Mouse (Mus musculus): Measurements from ENCODE around the gene Ftcd. TPM values are rescaled to one million over a fixed set of nuclear protein-coding genes. Genes with fewer than 3 reads are reported as not detected.

Ftcd gene
- total RNA-seq, 2 experiments from 2014 or later = not detected

DNA sequence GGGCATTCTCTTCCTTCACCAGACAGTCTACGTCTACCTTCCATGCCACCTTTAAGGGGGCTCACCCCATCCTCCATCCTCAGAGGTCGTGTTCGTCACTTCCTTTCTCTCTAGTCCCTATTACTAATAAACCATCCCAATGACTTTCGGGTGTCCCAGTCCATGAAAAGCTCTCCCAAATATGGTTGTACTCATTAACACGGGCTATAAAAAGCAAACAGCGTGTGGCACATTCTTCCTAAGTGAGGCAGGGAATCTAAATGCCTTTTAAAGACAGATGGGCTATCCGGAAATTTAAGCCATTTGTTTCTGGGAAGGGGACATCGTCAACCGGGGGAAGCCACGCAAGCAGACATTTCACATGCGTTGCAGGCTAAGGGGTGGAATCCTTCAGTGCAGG is 14.7 kb downstream of the Ftcd start:
- ATAC-seq (replicated peaks; ENCODE audit: low FRiP score, low TSS enrichment, poor library complexity, severe bottlenecking) = no peak

DNA sequence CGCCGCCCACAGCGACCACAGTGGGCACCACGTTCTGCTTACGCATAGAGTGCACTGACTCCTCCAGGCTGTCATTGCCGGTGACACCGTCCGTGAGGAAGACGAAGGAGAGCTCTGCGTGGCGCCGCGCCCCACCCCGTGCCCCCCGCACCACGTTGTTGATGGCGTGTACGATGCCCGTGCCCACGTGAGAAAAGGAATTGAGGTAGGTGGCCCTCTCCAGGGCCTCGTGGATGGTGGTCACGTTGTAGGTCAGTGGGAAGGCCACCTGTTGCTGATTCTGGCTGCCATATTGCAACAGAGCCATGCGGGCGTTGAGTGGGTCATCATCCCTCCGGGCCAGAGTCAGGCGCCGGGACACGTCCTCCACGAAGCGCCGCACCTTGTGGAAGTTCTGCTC is 20.9 kb downstream of the Ftcd start:
- no peak for ATAC-seq (replicated peaks; ENCODE audit: low FRiP score, low TSS enrichment, poor library complexity, severe bottlenecking)

DNA sequence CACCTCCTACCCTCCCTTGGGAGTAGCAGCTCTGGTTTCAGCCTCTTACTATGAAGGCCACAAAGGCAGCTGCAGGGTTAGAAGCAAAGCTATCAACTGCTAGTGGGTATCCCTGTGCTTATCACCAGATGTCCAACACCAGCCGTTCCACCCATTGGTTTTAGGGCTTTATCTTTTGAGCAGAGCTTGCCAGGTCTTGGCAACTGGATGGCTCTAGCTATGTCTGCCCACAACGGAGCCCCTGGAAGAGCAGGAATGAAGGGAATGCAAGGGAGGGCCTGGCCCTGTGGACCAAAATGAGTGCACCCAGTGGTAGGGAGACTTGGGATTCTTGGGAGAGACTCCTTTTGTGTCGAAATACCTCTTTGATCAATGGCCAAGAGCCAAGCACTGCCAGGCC is 27.2 kb downstream of the Ftcd start:
- ATAC-seq (replicated peaks; ENCODE audit: low FRiP score, low TSS enrichment, poor library complexity, severe bottlenecking) = peak; percentile 84

DNA sequence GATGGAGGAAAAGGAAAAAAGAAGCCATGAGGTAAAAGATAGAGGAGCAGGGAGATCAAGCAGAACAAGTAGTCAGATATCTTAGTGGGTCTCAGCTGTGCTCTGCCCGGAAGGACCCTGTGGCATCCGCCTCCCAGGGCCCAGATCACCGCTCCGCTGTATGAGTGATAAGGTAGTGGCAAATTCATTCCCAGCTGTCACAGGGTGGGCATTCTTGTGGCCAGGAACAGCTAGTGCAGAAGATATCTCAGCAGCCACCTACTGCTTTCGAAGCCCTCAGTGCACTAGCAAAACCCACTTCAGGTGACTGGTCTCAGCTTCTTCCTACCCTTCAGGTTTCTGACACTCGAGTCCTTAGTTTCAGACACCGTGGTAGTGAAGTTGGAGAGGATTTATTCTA is 37.0 kb downstream of the Ftcd start:
- no peak for ATAC-seq (replicated peaks; ENCODE audit: low FRiP score, low TSS enrichment, poor library complexity, severe bottlenecking)

DNA sequence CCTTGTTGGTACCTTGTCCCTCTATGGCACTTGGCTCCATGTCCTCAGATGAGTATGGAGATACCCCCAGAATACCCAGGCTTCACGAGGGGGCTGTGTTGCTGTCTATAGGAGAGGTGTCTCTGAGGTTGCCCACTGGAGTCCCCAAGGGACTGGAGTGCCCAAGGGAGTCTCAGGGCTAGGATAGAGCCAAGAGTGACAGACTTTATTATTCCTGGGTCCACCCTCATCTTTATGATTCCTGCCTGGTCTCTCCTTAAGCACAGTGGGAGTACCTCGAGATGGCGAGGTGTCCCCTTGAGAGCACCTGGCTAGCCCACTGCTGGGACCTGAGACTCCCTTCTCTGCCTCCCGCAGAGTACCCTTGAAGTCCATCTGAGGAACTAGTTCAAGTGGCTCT is 47.0 kb downstream of the Ftcd start:
- no peak for ATAC-seq (replicated peaks; ENCODE audit: low FRiP score, low TSS enrichment, poor library complexity, severe bottlenecking)

DNA sequence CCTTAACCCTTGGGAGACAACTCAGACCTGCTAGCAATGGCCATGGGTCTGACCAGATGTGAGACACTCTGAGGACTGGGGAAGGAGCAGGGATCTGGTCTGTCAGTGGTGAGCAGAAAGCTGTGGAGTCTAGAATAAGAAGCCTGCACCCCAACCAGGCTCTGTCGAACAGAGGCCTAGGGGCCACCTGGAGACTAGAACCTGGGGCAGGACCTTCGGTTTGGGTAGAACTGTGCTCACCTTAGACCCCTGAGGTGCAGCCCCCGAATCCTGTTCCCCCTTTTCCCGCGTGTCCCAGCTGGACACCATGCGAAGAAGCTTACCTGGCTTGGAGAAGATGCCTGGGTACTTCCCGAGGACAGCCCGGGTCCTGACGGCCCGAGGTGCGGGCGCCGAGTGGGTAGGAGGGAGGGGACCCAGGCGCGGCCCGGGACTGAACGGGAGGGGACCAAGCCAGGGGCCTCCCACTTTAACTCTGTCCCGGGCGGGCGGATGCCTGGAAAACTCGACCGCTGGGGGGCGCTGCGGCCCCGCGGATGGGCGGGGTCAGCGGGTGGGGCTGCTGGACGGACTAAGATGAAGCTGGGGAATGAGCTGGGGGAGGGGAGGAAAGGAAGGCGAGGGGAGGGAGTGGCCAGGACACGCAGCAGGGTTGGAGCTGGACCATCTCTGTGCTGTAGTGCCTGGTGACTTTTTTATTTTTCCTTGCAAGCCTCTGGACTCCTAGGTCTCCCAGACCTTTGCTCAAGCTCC is 47.7 kb downstream of the Ftcd start, which contains the start of gene Col6a2:
Gene Col6a2, minus strand, starts transcription at position 703 of the 753 bp plus-strand sequence.
- ATAC-seq (replicated peaks; ENCODE audit: low FRiP score, low TSS enrichment, poor library complexity, severe bottlenecking) = peak; percentile 52

DNA sequence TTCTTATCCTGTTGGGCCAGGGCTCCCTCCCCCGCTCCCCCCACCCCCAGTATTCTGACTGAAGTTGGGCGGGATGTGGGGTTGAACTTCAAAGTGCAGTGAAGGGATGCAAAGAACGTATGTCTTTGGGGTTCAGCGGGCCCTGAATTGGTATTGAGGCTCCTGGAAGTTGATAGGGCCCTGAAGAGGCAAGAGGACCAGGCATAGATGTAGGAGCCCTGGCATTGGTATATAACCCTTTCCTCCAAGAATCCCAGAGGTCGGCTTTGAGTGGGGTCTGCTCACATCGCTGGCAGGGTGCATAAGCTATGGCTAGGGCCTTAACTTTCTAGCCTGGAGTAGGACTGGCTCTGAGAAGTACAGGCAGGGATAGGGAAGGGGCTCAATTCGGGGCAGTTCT is 48.3 kb downstream of the Ftcd start:
- ATAC-seq (replicated peaks; ENCODE audit: low FRiP score, low TSS enrichment, poor library complexity, severe bottlenecking) = no peak

DNA sequence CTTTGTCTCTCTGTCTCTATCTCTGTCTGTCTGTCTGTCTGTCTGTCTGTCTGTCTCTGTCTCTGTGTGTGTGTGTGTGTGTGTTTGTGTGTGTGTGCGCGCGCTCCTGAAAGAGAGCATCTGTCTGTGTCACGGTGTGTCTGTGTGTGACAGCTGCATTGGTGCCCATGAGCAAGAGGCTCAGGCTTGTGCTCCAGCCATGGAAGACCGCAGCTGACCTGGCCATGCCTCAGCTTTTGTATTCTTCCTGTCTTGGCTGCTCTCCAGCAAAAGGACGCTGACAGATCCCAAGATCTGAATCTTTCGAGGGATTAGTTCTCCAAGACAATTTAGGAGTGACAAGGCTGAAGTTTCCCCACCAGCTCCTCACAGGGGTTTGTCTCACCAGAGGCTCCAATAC is 49.5 kb downstream of the Ftcd start:
- no peak for ATAC-seq (replicated peaks; ENCODE audit: low FRiP score, low TSS enrichment, poor library complexity, severe bottlenecking)

DNA sequence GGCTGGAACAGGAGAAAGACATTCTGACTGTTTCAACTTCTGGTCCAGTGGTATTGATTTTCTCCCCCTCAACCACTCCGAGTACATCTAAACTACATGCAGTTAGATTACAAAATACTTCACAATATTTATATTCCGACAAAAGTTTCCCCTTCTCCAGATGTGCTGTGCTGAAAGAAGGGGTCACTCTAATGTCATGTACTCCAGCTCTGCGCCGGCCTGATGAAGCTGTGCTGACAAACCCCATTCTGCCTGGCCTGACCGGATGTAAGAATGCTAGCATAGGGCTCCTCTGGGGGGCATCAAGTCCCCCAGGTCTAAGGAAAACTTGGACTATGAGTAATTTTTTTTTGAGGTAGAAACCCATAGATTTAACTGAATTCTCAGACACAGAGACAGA is 52.3 kb downstream of the Ftcd start:
- no peak for ATAC-seq (replicated peaks; ENCODE audit: low FRiP score, low TSS enrichment, poor library complexity, severe bottlenecking)

DNA sequence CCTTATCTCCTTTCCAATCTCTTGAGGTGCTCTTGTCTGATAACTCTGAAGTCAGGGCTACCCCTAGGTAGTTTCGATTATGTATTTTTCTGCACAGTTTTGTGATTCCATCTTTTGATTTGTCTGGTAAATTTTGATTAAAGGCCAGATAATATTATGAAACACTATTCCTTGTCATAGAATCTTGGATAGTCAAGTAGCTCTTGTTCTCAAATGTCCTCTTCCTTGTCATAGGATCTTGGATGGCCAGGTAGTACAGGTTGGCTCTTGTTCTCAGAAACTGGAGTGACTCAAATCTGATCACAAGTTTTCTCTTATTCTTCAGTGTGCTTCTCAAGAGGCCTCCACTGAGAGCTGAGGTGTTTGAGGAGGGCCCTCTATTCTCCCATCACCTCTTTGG is 55.2 kb downstream of the Ftcd start:
- ATAC-seq (replicated peaks; ENCODE audit: low FRiP score, low TSS enrichment, poor library complexity, severe bottlenecking) = no peak

DNA sequence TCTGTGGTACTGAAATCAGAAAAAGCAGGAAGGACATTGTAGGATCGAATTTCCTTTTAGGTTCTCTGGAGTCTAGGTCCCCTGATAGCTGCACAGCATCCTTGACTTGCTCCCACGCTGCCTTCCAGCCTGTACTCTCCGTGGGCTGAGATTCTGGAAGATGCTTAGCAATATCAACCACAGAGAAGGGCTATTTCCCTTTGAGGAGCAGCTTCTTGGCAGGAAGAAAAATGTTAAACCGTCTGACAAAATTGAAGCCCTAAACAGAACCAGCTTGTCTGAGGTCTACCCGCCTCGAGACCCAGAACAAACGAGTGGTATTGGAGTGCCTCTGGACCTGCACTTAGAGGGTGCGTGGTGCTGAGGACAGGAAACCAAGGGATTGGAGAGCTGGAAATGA is 57.2 kb downstream of the Ftcd start:
- no peak for ATAC-seq (replicated peaks; ENCODE audit: low FRiP score, low TSS enrichment, poor library complexity, severe bottlenecking)

DNA sequence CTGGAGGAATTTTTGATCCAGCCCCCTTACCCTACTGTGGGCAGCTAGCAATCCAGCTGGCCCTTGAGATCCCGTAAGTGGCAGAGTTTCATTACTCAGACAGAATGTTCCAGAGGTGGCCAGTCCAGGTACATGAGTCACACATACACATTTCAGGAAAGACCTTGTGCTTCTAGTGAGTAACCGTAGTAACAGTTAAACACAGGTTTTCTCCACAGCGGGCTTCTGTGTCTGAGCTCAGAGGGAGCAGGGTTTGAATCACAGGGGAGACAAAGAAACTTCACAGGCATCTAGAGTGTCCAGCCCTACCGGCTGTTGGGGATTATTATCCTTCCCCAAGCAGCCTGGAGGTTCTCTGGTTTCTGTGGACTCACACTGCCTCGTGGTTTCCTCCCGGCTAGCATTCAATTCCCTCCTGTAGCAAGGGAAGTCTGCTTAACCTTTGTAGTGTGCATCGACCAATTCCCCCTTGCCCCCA is 58.7 kb downstream of the Ftcd start:
- no peak for ATAC-seq (replicated peaks; ENCODE audit: low FRiP score, low TSS enrichment, poor library complexity, severe bottlenecking)

DNA sequence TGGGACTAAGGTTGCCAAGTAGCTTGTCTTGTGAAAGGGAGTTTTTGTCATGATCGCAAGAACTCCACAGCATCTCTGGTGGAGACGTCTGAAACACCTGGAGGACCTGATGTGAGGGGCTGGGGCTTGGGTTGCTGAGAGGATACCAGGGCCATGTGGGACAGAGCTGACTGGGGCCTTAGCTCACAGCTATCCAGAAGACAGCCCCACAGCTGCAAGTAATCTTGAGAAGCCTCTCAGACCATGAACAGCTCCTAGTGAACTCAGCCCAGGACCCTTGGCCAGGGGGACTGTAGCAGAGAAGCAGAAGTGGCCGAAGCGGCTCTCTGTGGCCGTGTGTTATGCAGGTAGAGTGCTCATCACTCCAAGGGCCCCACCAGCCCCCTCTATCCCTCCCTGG is 59.1 kb downstream of the Ftcd start:
- no peak for ATAC-seq (replicated peaks; ENCODE audit: low FRiP score, low TSS enrichment, poor library complexity, severe bottlenecking)

DNA sequence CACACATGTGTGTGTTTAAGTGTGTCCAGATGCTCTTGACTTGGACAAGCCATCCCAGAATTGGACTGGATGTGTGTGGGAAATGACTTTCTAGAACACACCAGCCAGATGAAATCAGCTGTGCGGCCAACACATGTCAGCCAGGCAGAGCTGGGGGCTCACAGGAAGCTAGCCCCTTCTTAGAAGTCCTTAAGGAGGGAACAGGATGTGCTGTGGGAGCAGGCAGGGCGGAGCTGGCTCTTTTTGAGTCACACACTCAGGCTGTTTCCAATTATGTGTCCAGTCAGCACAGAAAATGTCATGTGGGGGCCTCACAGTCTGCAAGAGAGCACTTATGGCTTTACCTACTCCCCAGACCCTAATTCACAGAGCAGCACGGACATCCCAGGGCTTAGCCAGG is 60.6 kb downstream of the Ftcd start:
- no peak for ATAC-seq (replicated peaks; ENCODE audit: low FRiP score, low TSS enrichment, poor library complexity, severe bottlenecking)

DNA sequence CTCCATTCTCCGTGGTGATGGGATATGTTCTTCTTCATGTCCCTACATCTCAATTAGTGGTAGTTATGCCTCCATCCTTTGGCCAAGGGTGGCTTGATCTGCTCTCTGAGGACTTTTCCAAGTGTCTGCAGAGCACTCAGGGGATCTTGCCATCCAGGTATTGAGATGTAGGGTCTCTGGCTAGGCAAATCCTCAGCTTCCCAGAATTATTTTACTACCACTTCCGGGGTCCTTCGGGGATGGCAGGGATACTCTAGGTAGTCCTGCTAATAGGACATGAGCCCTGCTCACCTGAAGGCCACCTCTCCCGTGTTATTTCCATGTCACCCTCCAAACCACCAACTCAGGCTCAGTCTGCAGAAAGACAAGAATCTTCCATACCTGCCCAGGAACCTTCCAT is 61.2 kb downstream of the Ftcd start:
- ATAC-seq (replicated peaks; ENCODE audit: low FRiP score, low TSS enrichment, poor library complexity, severe bottlenecking) = no peak

Other genes with a start within 250 kb of the Ftcd start
- gene Dip2a, start 230.4 kb upstream of the Ftcd start, total RNA-seq (2014; fragmentation: Nextera tagmentation) = 1.6 and 2.4 TPM in 2 replicates
- gene Dip2a, start 230.4 kb upstream of the Ftcd start, total RNA-seq (2017) = 0.76 and 3.1 TPM in 2 replicates
- 4.1 TPM in 1 of 2 replicates, not detected in the other for gene AC141477.1, start 135.2 kb upstream of the Ftcd start, total RNA-seq (2014; fragmentation: Nextera tagmentation)
- gene AC141477.1, start 135.2 kb upstream of the Ftcd start, total RNA-seq (2017) = not detected in 2 replicates
- 43.2 and 60.4 TPM in 2 replicates for gene Pcnt, start 132.9 kb upstream of the Ftcd start, total RNA-seq (2014; fragmentation: Nextera tagmentation)
- gene Pcnt, start 132.9 kb upstream of the Ftcd start, total RNA-seq (2017) = 58.8 and 71.6 TPM in 2 replicates
- not detected in 2 replicates for gene 2610028H24Rik, start 126.6 kb upstream of the Ftcd start, total RNA-seq (2014; fragmentation: Nextera tagmentation)
- not detected in 2 replicates for gene 2610028H24Rik, start 126.6 kb upstream of the Ftcd start, total RNA-seq (2017)
- gene Mcm3ap, start 106.7 kb upstream of the Ftcd start, total RNA-seq (2014; fragmentation: Nextera tagmentation) = 60.1 and 94.2 TPM in 2 replicates
- 63.5 and 87.7 TPM in 2 replicates for gene Mcm3ap, start 106.7 kb upstream of the Ftcd start, total RNA-seq (2017)
- 5.4 and 5.5 TPM in 2 replicates for gene Ybey, start 106.5 kb upstream of the Ftcd start, total RNA-seq (2014; fragmentation: Nextera tagmentation)
- 7.5 and 8.1 TPM in 2 replicates for gene Ybey, start 106.5 kb upstream of the Ftcd start, total RNA-seq (2017)
- gene Lss, start 44.1 kb upstream of the Ftcd start, total RNA-seq (2014; fragmentation: Nextera tagmentation) = 7.5 and 11.4 TPM in 2 replicates
- 9.9 and 15.6 TPM in 2 replicates for gene Lss, start 44.1 kb upstream of the Ftcd start, total RNA-seq (2017)
- gene Spatc1l, start 13.4 kb upstream of the Ftcd start, total RNA-seq (2014; fragmentation: Nextera tagmentation) = not detected in 2 replicates
- not detected in 2 replicates for gene Spatc1l, start 13.4 kb upstream of the Ftcd start, total RNA-seq (2017)
- 0.70 TPM in 1 of 2 replicates, not detected in the other for gene Col6a2, start 48.0 kb downstream of the Ftcd start, total RNA-seq (2014; fragmentation: Nextera tagmentation)
- not detected in 2 replicates for gene Col6a2, start 48.0 kb downstream of the Ftcd start, total RNA-seq (2017)
- gene Col6a1, start 150.5 kb downstream of the Ftcd start, total RNA-seq (2014; fragmentation: Nextera tagmentation) = not detected in 2 replicates
- gene Col6a1, start 150.5 kb downstream of the Ftcd start, total RNA-seq (2017) = not detected in 2 replicates

Measured in megakaryocyte-erythroid progenitor cell, adult 5-6 weeks (primary cell).